Mouse (Mus musculus) myocyte (in vitro differentiated cells): ENCODE data around the gene St6galnac3. TPM values are rescaled to one million over a fixed set of nuclear protein-coding genes. Genes with fewer than 3 reads are reported as not detected.

Source experiments
- H3K27me3 ChIP-seq: one replicate; pipeline ENCODE4 v1.6.1; 2011; ENCODE audit not compliant: control insufficient read depth, insufficient read depth, insufficient read length
- H3K36me3 ChIP-seq: one replicate; pipeline ENCODE4 v1.6.1; 2011; ENCODE audit not compliant: control insufficient read depth, insufficient read depth
- H3K4me2 ChIP-seq: one replicate; pipeline ENCODE4 v1.6.1; 2011; ENCODE audit warnings: low read depth, control low read depth
- H3K4me3 ChIP-seq: one replicate; pipeline ENCODE4 v1.5.1; 2011; ENCODE audit warnings: mild to moderate bottlenecking, control low read depth, moderate library complexity
- H3K79me2 ChIP-seq: one replicate; pipeline ENCODE4 v1.6.1; 2011; ENCODE audit not compliant: control insufficient read depth, insufficient read depth
- H3ac ChIP-seq: one replicate; pipeline ENCODE4 v1.6.1; 2011; ENCODE audit not compliant: control insufficient read depth, insufficient read length
- CEBPB ChIP-seq: IDR thresholded peaks from 2 replicates; pipeline ENCODE4 v1.6.1; 2011; ENCODE audit warnings: mild to moderate bottlenecking, moderate library complexity; ENCODE audit not compliant: poor library complexity, insufficient read depth, severe bottlenecking
- E2F4 ChIP-seq: IDR thresholded peaks from one replicate; pipeline ENCODE4 v1.6.1; 2011; ENCODE audit warnings: mild to moderate bottlenecking, control low read depth, moderate library complexity; ENCODE audit not compliant: insufficient read depth
- MAX ChIP-seq: IDR thresholded peaks from one replicate; pipeline ENCODE4 v1.6.1; 2011; ENCODE audit warnings: low read depth, mild to moderate bottlenecking, control low read depth
- MYOD1 ChIP-seq, 3 experiments: IDR thresholded peaks; one replicate each; pipeline ENCODE4 v1.6.1; 2011; ENCODE audit warnings: control low read depth in 2 of 3, low read depth in 2 of 3, mild to moderate bottlenecking in 2 of 3, moderate library complexity in 1 of 3; ENCODE audit not compliant: insufficient read length in 2 of 3, control insufficient read depth in 1 of 3
- MYOG ChIP-seq, 3 experiments: IDR thresholded peaks; one replicate each; pipeline ENCODE4 v1.6.1; 2011; ENCODE audit warnings: control low read depth in 2 of 3, low read depth in 2 of 3, mild to moderate bottlenecking in 2 of 3; ENCODE audit not compliant: insufficient read length in 2 of 3, control insufficient read depth in 1 of 3, insufficient read depth in 1 of 3
- POLR2A ChIP-seq: IDR thresholded peaks from one replicate; pipeline ENCODE4 v1.6.1; 2011; ENCODE audit warnings: low read depth, mild to moderate bottlenecking, control low read depth, moderate library complexity; ENCODE audit not compliant: insufficient read length
- POLR2AphosphoS2 ChIP-seq: IDR thresholded peaks from one replicate; pipeline ENCODE4 v1.6.1; 2011; ENCODE audit warnings: low read depth, control low read depth; ENCODE audit not compliant: insufficient read length
- REST ChIP-seq: IDR thresholded peaks from one replicate; pipeline ENCODE4 v1.6.1; 2011; ENCODE audit warnings: mild to moderate bottlenecking, control low read depth, moderate library complexity; ENCODE audit not compliant: insufficient read depth, insufficient read length
- SRF ChIP-seq: IDR thresholded peaks from one replicate; pipeline ENCODE4 v1.6.1; 2011; ENCODE audit warnings: low read depth; ENCODE audit not compliant: control insufficient read depth, insufficient read length
- TCF12 ChIP-seq: IDR thresholded peaks from one replicate; pipeline ENCODE4 v1.6.1; 2011; ENCODE audit warnings: mild to moderate bottlenecking, control low read depth; ENCODE audit not compliant: poor library complexity, insufficient read depth, severe bottlenecking
- TCF3 ChIP-seq: IDR thresholded peaks from one replicate; pipeline ENCODE4 v1.6.1; 2011; ENCODE audit warnings: low read depth, control low read depth; ENCODE audit not compliant: insufficient read length
- USF1 ChIP-seq: IDR thresholded peaks from one replicate; pipeline ENCODE4 v1.6.1; 2011; ENCODE audit warnings: low read depth, mild to moderate bottlenecking, control low read depth, moderate library complexity
- polyA plus RNA-seq: library from polyadenylated mRNA; unstranded; fragments of >200 nt; fragmentation: generic; extraction: Trizol; gene quantifications from one replicate; pipeline ENCODE4 v1.2.1, GENCODE M21; 2012; ENCODE audit warnings: missing spikeins

The St6galnac3 gene
- polyA plus RNA-seq = not detected

- TF ChIP-seq MYOG (IDR thresholded peaks at IDR 0.05; ENCODE audit: control insufficient read depth in 1 of 3, insufficient read depth in 1 of 3, insufficient read length in 2 of 3, low read depth in 2 of 3) (no peak), MAX (no peak), TCF12 (no peak), REST (no peak), CEBPB (no peak), MYOD1 (IDR thresholded peaks at IDR 0.05; ENCODE audit: control insufficient read depth in 1 of 3, insufficient read length in 2 of 3, low read depth in 2 of 3) (no peak), TCF3 (no peak), E2F4 (no peak), USF1 (no peak), POLR2A (no peak), POLR2AphosphoS2 (no peak), SRF (no peak)
- no peaks in the 10 kb centered on the region for H3K36me3 ChIP-seq
Measured at GRCm38 (mm10) chr3:153724701-153725668, at the start of gene St6galnac3. St6galnac3 (minus strand) TSS chr3:153725174.

GRCm38 (mm10) chr3:153774568-153774967 is 49.6 kb upstream of the St6galnac3 start:
- TF ChIP-seq TCF12 = no peak
- TF ChIP-seq USF1 = no peak
- no peak for TF ChIP-seq POLR2AphosphoS2
- TF ChIP-seq MAX = no peak
- TF ChIP-seq MYOD1 (IDR thresholded peaks at IDR 0.05; ENCODE audit: control insufficient read depth in 1 of 3, insufficient read length in 2 of 3, low read depth in 2 of 3) = no peak
- no peak for TF ChIP-seq REST
- TF ChIP-seq SRF = no peak
- no peak for TF ChIP-seq POLR2A
- no peak for TF ChIP-seq TCF3
- TF ChIP-seq MYOG (IDR thresholded peaks at IDR 0.05; ENCODE audit: control insufficient read depth in 1 of 3, insufficient read depth in 1 of 3, insufficient read length in 2 of 3, low read depth in 2 of 3) = no peak
- TF ChIP-seq E2F4 = no peak
- TF ChIP-seq CEBPB = no peak
- H3K79me2 ChIP-seq = no peaks in the 10 kb centered on the region
- no peak overlapping the region for H3K4me3 ChIP-seq
- no peaks in the 10 kb centered on the region for H3K36me3 ChIP-seq
- no peak overlapping the region for H3K4me2 ChIP-seq
- H3K27me3 ChIP-seq = no peaks in the 10 kb centered on the region
- no peak overlapping the region for H3ac ChIP-seq

More at GRCm38 (mm10) chr3:153724701-153725668, at the start of gene St6galnac3:
- H3ac ChIP-seq = no peak within 1 kb of the TSS
- no peak within 1 kb of the TSS for H3K4me3 ChIP-seq
- no peak within 1 kb of the TSS for H3K4me2 ChIP-seq
- peaks cover 7% of the 10 kb centered on the region for H3K27me3 ChIP-seq
- no peaks in the 10 kb centered on the region for H3K79me2 ChIP-seq

- TF ChIP-seq POLR2A = no peak
- TF ChIP-seq E2F4 = no peak
- no peak for TF ChIP-seq MYOD1 (IDR thresholded peaks at IDR 0.05; ENCODE audit: control insufficient read depth in 1 of 3, insufficient read length in 2 of 3, low read depth in 2 of 3)
- no peak for TF ChIP-seq USF1
- TF ChIP-seq MAX = no peak
- TF ChIP-seq SRF = no peak
- no peak for TF ChIP-seq TCF3
- TF ChIP-seq MYOG (IDR thresholded peaks at IDR 0.05; ENCODE audit: control insufficient read depth in 1 of 3, insufficient read depth in 1 of 3, insufficient read length in 2 of 3, low read depth in 2 of 3) = no peak
- no peak for TF ChIP-seq CEBPB
- TF ChIP-seq REST = no peak
- no peak for TF ChIP-seq TCF12
- no peak for TF ChIP-seq POLR2AphosphoS2
- no peak overlapping the region for H3K4me2 ChIP-seq
- no peaks in the 10 kb centered on the region for H3K27me3 ChIP-seq
- H3K36me3 ChIP-seq = no peaks in the 10 kb centered on the region
- no peak overlapping the region for H3ac ChIP-seq
- H3K79me2 ChIP-seq = no peaks in the 10 kb centered on the region
- H3K4me3 ChIP-seq = no peak overlapping the region
Measured at GRCm38 (mm10) chr3:153771479-153771878, 46.5 kb upstream of the St6galnac3 start.

GRCm38 (mm10) chr3:153770573-153770972 is 45.6 kb upstream of the St6galnac3 start:
- Histone ChIP-seq H3K36me3 (no peaks in the 10 kb centered on the region), H3K4me3 (no peak overlapping the region), H3ac (no peak overlapping the region), H3K4me2 (peak overlapping the region; percentile 48), H3K27me3 (no peaks in the 10 kb centered on the region), H3K79me2 (no peaks in the 10 kb centered on the region)
- no peak for TF ChIP-seq TCF12
- no peak for TF ChIP-seq SRF
- no peak for TF ChIP-seq MAX
- no peak for TF ChIP-seq MYOD1 (IDR thresholded peaks at IDR 0.05; ENCODE audit: control insufficient read depth in 1 of 3, insufficient read length in 2 of 3, low read depth in 2 of 3)
- TF ChIP-seq POLR2A = no peak
- no peak for TF ChIP-seq USF1
- TF ChIP-seq E2F4 = no peak
- TF ChIP-seq REST = no peak
- TF ChIP-seq MYOG (IDR thresholded peaks at IDR 0.05; ENCODE audit: control insufficient read depth in 1 of 3, insufficient read depth in 1 of 3, insufficient read length in 2 of 3, low read depth in 2 of 3) = no peak
- TF ChIP-seq CEBPB = no peak
- no peak for TF ChIP-seq POLR2AphosphoS2
- no peak for TF ChIP-seq TCF3
